Mouse (Mus musculus): ENCODE data around the gene Prss36.
A peak's percentile ranks its signal among the peaks of the same experiment; 100 is the strongest.

DNA sequence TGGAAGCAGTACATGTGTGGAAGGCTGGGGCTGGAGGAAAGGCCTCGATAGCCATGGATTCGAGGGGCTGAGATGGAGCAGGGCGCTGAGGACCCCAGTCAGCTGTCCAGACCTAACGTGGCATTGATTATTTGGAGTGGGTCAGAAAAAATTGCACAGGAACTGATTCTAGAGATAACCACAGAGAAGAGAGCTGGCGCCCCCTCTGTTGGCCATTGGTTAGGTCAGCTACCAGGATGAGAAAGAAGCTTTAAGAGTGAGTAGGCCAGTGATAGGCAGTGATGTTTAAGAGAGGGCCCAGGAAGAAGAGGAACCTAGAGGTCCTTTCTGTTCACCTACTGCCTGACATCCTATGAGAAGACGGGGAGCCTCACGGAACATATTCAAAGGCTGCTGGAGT lies 27.2 kb downstream of the Prss36 start:
- no peak for TF ChIP-seq POLR2A (IDR thresholded peaks at IDR 0.05; ENCODE audit: low read depth, low read length)
- TF ChIP-seq MAFK (IDR thresholded peaks at IDR 0.05; ENCODE audit: insufficient replicate concordance, low read length) = no peak
- TF ChIP-seq TCF12 (IDR thresholded peaks at IDR 0.05; ENCODE audit: low read depth, low read length) = no peak
- TF ChIP-seq NRF1 (IDR thresholded peaks at IDR 0.05; ENCODE audit: low read depth, low read length) = no peak
- 0 out of 2 replicates have a peak, but pooled peaks have one; percentile 11 for TF ChIP-seq ZNF384 (IDR thresholded peaks at IDR 0.05; ENCODE audit: low read depth, low read length)
- TF ChIP-seq CHD1 (IDR thresholded peaks at IDR 0.05; ENCODE audit: low read depth, low read length) = no peak
- TF ChIP-seq EP300 (IDR thresholded peaks at IDR 0.05; ENCODE audit: low read length) = no peak
- no peak for TF ChIP-seq BHLHE40 (IDR thresholded peaks at IDR 0.05; ENCODE audit: low read depth, low read length)
- peak; percentile 8 to 62; a peak in 2 of 4 replicates for TF ChIP-seq CTCF (conservative IDR thresholded peaks at IDR 0.05 in 1 of 2, IDR thresholded peaks at IDR 0.05 in 1 of 2; ENCODE audit: low read depth in 2 of 2, low read length in 2 of 2)
- no peak for TF ChIP-seq MAX (IDR thresholded peaks at IDR 0.05; ENCODE audit: low read length)
- TF ChIP-seq NELFE (IDR thresholded peaks at IDR 0.05; ENCODE audit: low read depth, low read length) = no peak
- TF ChIP-seq MAZ (IDR thresholded peaks at IDR 0.05; ENCODE audit: low read depth, low read length) = no peak
- TF ChIP-seq ZC3H11A (IDR thresholded peaks at IDR 0.05; ENCODE audit: low read depth, low read length) = no peak
